Mouse (Mus musculus): ENCODE data around the gene Rnf227.
"Not testable (repeated sequence)": the region's sequence is repeated elsewhere in the genome, so short reads cannot be mapped to it uniquely, and the experiment has no call there.

Rnf227 gene

DNA sequence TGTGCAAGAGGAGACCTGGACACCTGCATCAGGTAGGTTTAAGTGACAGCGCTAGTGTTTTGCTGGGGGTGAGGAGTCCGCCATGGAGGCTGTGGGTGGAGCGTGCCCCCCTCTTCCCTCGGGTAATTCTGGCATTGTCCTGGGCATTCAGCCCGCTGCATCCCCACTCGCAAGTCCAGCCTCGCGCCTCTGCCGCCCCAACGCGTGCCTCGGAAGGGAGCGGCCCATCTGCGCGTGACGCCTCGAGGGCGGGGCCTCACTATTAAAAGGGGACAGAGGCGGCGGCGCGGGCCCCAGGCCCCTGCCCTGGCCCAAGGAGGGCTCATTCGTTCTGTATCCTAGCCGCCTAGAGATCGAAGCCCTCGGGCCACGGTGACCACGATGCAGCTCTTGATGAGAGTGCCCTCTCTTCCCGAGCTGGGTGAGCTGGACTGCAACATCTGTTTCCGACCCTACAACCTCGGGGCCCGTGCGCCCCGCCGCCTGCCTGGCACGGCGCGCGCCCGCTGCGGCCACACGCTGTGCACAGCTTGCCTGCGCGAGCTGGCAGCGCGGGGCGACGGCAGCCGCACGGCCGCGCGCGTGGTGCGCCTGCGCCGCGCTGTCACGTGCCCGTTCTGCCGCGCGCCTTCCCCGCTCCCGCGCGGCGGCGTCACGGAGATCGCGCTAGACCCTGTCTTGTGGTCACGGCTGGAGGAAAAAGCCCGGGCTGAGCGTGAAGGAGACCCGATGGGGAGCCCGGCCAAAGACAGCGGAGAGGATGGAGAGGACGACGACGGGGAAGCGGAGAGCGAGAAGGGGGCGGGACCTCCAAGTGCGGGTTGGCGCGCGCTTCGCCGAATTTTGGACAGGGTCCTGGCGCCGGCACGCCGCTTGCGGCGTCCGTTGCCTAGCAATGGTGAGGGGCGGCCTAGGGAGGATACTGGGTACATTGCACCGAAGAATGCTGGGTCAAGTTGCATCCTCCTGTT, at the start of gene Rnf227:
Rnf227 (plus strand) TSS at position 301 of the 971 bp plus-strand sequence.
- DNase-seq (ENCODE audit: low read depth, low spot score) = peak; percentile 87

DNA sequence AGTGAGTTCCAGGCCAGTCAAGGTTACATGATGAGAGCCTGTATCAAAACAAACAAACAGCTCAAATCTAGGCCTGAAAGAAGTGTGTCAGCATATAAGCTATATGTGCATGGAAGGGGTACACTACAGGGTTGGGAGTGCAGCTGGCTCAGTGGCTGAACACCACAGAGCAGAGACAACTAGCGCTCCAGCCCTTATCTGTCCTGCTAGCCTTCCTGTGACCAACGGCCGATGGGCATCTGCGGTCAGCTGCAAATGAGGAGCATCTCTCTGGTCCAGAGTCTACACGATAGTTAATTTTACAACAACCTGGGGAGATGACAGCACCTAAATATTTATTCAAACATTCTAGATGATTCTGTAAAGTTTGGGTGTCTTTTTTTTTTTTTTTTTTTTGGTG, 49.1 kb upstream of the Rnf227 start:
- no peak for DNase-seq (ENCODE audit: low read depth, low spot score)

DNA sequence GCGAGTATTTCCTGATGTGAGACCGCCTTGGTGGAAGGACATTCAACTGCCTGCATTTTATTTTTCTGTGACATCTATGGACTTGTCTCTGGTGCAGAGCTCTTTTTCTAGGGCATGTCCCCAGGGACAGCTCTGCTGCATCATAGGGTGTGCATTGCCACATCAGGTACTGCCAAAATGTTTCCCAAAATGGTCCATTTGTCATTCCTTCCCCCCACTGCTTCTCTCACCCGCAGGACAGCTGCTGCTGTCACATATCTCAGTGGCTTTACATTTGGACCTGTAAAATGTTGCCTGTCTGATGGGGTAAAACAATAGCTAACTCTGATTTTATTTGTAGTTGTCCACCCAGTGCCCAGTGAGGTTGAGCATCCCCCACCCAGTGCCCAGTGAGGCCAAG, 45.0 kb upstream of the Rnf227 start:
- no peak for DNase-seq (ENCODE audit: low read depth, low spot score)

DNA sequence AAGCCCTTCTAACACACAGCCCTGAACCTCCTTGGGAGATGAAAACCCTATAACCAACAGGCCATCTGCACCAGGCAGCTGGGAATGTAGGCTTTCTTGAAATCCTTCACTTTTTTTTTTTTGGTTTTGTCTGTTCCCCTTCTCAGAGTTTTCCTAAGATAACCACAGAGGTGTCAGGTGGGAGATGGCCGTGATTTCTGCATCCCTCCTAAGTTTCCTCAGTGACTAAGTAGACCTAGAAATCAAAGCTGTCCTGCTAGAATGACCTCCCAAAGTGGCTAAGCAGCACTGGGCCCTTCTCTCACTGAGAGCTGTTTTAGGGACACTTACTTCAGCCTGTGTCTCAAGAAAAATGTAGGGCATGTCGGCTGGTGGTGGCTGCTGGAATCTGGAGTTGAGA, 42.5 kb upstream of the Rnf227 start:
- DNase-seq (ENCODE audit: low read depth, low spot score) = no peak

DNA sequence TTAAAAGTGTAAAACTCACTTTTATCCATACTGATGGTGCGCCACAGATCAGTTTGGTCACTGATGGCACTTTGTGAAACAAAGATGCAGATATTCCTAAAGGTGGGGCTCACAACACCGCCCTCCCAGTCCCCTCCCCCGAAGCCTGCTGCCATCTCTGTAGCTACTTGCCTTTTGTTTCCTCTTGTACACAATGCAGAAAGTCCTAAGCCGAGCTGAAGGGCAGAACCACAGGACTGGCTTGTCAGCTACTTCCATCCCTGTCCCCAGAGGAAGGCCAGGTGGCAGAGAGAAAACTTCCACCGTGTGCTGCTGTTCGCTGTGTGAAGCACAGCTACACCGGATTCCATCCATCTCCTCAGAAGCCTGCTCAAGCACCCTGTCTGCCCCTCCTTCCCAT, 42.0 kb upstream of the Rnf227 start:
- no peak for DNase-seq (ENCODE audit: low read depth, low spot score)

DNA sequence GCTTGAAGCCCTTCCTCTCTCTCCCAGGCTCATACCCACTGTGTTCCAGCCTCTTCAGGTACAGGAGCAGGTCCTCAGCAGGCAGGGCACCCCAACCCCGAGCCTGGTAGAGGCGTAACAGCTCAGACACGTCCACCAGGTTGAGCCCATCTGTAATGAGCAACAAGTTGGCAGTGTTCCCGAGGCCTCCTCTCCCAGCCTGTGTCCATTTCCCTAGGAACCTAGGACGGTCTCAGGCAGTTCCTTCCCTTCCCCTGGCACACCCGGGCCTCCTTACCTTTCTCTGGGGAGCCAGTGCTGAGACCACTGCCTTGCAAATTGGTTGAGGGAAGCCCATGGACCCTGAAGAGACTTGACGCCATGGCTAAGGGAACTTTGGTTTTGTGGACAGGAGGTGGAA, 37.4 kb upstream of the Rnf227 start:
- no peak for DNase-seq (ENCODE audit: low read depth, low spot score)

DNA sequence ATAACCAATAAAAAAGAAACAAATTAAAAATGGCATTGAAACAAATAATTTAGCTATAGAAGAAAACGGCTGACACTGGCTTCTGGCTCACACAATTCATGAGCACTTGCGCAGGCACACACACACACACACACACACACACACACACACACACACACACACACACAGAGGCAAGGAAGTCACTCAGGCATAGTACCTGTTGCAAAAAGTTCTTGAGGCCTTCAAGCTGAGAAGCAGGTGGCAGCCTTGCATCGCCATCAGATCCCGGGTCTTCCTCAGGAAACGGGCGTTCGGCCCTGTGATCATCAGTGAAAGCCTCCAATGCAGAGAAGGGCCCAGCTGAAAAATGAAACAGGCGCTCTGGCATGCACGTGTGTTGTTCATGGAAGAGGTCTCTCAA, 35.0 kb upstream of the Rnf227 start:
- DNase-seq (ENCODE audit: low read depth, low spot score) = peak; percentile 78

DNA sequence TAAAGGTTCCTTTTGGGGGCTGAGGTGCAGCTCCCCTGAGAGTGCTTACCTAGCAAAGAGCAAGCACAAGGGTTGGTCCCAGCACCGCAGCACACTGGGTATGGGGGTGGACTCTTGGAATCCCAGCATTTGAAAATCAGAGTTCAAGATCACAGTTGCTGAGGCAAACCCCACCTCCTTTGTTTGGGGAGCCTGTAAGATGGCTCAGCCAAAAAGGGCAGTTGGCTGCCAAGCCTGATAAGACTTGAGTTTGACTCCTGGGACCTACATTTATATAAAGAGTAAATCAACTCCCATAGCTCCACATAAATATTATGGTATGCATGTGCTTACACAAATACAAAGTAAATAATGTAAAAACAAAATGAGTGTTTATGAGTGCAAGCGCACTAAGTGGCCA, 34.2 kb upstream of the Rnf227 start:
- DNase-seq (ENCODE audit: low read depth, low spot score) = no peak

DNA sequence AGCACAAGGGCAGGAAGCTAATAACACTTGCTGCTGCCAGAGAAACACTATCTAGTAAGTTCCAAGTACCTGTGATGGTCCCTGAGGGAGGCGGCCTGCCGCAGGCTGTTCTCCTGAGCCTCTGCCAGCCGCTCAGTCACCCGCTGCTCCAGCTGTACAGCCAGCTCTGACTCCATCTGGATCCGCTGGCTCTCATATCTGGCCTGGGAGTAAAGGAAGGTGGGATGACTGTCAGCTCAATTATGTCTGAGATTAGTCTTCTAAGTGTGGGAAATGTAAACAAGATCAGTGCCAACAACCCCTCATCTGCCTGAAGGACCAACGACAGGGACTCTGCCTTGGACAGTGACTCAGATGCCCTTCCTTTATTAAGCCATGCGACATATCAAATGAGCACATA, 29.0 kb upstream of the Rnf227 start:
- no peak for DNase-seq (ENCODE audit: low read depth, low spot score)

DNA sequence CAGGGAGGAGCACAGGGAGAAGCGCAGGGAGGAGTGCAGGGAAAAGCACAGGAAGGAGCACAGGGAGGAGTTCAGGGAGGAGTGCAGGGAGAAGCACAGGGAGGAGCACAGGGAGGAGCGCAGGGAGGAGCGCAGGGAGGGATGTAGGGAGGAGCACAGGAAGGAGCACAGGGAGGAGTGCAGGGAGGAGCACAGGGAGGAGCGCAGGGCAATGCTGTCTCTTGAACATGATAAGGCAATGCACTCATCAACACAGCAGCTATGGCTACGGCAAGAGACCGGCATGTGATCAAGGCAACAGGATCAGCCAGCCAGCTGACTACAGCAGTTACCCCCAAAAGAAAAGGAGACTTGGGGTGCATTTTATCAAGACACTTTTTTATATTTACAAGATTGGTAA, 23.9 kb upstream of the Rnf227 start:
- DNase-seq (ENCODE audit: low read depth, low spot score) = no peak

DNA sequence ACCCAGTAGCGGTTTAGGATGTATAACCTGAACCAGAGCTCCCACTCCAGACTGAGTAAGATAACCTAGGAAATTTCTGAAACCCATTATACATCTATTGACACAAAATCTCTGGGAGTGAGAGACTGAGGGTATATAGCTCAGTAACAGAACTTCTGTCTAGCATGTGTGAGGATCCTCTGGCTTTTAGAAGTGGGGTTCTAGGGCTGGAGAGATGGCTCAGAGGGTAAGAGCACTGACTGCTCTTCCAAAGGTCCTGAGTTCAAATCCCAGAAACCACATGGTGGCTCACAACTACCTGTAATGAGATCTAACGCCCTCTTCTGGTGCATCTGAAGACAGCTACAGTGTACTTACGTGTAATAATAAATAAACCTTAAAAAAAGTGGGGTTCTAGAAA, 22.3 kb upstream of the Rnf227 start:
- not testable (repeated sequence) for DNase-seq (ENCODE audit: low read depth, low spot score)

DNA sequence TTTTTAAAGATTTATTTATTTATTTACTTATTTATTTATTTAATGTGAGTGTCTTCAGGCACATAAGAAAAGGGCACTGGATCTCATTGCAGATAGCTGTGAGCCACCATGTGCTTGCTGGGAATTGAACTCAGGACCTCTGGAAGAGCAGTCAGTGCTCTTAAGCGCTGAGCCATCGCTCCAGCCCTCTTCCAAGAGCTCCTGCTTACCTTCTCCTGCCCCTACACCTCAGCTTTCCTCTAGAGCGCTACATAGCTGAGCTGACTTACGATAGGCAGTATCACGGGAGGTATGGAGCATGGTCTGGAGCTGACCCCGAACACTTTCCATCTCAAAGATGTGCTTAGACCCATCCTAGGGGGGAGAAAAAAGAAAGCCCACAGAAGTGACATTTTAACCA, 18.7 kb upstream of the Rnf227 start:
- no peak for DNase-seq (ENCODE audit: low read depth, low spot score)

DNA sequence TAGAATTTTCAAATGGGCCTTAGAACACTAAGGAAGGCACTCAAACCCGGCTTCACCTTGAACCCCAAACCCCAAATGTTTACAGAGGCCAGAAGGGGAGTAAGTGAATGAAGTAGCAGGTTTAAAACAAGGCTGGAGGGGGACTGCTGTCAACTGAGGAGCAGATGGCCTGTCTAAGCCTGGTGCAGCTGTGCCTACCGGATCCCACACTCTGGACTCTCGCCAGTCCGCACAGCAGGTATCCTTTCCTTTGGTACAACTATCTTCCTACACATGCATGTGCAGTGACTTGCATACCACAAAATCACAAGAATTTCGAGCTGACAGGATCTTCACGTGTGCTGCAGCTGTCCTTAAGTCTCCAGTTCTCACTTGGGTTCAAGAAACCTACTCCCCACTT, 18.3 kb upstream of the Rnf227 start:
- no peak for DNase-seq (ENCODE audit: low read depth, low spot score)

DNA sequence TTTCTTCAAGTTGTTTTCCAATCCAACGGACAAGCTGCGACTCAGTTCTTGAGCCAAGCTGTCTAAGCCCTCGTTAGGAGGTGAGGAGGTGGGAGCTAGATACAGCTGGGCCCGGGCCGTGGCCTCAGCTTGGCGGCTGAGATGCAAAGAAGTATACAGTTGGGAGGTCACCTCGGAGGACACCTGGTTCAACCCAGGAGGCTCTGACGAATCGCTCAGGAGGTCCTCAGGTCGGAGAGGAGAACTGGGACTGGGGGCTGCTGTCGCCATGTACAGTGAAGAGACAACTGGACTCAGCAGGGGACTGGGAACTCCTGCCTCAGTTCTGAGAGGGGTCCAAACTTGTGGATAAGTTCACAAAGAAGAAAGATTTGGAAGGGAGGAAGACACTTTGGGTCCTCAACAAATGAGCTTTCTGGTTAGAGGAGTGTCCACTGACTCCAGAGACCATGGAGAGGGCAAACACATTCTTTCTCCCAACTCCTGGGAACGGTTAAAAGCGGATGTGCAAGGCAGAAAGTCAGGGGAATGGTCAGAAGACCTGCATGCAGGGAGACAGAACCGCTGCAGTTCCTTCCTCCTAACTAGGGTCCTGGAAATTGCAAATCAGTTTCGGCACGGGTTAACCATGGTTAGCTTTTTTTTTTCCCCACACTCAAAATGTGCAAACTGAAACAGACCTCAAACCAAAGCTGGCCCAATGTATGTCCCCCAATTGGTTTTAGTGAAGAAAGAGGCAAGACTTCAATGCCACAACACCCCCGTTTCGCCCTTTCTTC, 17.4 kb upstream of the Rnf227 start:
- peak; percentile 59 for DNase-seq (ENCODE audit: low read depth, low spot score)

DNA sequence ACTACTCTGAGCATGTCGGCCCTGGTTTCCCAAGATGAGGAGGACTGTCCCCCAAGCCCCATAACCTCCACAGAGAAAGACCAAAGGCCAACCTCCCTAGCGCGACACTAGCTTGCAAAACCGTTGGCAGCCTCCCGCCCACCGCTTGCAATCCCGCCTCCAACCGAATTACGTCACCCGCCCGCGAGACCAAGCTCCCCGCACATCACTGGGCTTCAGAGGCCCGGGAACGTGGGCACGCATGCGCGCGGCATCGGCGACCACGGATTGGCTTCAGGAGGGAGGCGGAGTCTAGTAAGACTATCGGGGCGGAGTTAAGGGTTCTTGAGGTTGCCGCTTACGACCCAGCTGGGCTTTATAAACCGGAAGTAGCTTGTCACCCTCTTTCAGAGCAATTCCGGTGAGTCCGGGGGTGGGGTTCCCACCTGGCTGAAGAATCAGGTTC, 16.6 kb upstream of the Rnf227 start, which contains the start of the genes Cntrob and Trappc1:
Cntrob (minus strand) TSS at position 109 of the 445 bp plus-strand sequence.
Trappc1 (plus strand) TSS at position 314 of the 445 bp plus-strand sequence.
- peak; percentile 100 for DNase-seq (ENCODE audit: low read depth, low spot score)

DNA sequence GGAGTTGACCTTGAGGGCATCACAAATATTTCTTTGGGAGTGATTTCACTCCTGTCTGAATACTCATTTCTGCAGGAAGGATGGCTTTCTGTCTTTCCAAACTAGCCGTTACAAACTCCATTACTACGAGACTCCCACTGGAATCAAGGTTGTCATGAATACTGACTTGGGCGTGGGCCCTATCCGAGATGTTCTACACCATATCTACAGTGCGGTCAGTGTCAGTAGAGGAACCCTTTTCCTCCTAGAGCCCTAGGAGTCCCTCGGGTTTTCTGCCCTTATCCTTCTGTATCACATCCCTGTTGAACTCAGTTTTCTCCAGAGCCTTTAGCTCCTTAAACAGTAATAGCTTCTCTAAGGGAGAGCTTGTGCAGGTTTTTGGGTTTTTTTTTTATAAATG, 15.5 kb upstream of the Rnf227 start:
- no peak for DNase-seq (ENCODE audit: low read depth, low spot score)

DNA sequence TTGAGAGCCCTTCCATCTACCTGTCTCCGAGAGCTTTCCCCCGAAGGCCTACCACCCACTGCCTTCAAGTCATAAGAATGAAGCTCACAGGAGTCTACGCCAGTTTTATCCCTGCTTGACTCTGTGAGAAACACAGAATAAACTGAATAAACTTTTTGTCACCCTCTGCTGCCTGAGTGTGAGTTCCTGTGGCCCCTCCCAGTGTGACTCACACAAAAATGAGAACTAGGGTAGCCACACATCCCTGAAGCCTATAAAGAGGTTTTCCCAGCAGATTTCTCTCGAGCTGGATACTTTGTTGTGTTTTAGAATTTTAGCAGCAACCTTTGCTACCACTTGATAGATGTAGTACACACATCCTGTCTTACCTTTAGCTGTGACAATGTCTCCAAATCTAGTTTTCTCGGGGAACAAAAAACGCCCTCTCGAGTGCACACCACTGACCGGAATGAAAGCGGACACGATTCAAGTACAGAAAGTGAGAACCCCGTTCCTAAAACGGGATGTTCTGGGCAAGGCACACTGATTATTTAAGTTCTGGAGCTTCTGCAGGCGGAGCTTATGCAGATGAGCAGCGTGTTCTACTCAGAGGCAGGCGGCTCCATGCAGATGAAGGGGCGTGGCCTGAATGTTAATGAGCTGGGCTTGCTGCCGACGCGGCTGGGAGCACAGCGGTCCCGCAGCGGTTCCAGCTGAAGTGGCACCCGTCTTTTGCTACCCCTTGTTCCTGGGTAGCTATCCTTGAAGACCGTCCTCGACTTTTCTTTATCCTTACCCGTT, 14.4 kb upstream of the Rnf227 start, which contains the start of gene Kcnab3:
Kcnab3 (plus strand) TSS at position 631 of the 780 bp plus-strand sequence.
- DNase-seq (ENCODE audit: low read depth, low spot score) = peak; percentile 94

DNA sequence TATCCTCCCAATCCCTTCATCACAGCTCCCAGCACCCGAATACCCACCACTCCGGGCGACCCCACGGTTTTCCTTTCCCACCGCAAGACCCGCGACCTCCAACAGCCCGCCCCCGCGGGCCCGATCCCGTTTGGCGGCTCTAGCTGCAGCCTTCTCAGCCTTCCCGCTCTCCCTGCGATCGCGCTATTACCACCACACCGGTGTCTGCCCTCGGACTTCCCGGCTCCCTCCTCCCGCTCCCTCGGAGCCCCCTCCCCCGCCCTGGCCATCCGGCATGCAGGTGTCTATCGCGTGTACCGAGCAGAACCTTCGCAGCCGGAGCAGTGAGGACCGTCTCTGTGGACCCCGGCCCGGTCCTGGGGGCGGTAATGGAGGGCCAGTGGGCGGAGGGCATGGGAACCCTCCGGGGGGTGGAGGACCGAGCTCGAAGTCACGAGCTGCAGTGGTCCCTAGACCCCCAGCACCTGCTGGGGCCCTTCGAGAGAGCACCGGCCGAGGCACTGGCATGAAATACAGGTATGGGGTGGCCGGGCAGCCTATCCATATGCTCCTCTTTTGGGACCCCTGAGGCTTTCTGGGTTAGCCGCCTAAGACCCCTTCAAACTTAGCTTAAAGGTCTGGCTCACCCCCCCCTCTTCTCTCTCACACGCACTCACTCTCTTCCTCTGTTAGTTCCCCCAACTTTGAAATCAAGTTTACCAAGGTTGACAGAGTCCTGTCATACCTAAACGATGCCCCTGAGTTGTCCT, 13.7 kb upstream of the Rnf227 start:
- no peak for DNase-seq (ENCODE audit: low read depth, low spot score)

DNA sequence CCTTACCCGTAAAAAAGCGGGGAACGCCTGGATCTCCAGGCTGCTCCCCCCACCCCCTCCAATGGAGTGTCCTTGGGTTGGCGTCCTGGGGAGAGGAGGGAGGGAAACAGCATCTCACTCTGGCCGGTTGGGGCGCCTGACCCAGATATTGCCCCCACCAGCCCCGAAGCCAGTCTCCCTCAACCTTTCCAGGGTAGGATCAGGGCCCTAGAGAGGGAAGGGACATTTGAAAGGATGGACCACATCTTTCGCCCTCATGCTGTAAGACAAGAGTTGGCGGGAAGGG, 13.2 kb upstream of the Rnf227 start:
- no peak for DNase-seq (ENCODE audit: low read depth, low spot score)

DNA sequence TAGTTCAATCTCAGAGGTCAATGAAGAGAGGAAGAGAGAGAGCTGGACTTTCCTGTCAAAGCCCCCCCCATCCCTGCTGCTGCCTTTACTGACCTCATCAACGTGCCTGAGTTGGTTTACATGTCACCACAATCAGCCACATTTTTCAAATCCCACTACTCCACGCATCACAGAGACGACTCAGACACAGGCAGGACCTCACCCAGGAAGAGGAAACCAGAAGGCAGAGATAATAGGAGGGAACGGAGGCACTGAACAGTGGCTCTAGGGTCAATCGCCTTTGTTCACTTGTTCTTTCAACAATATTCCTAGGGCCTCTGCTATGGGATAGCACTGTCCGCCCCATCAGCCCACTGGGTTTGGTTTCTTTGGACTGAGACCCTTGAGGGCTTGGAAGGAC, 12.6 kb upstream of the Rnf227 start:
- no peak for DNase-seq (ENCODE audit: low read depth, low spot score)

DNA sequence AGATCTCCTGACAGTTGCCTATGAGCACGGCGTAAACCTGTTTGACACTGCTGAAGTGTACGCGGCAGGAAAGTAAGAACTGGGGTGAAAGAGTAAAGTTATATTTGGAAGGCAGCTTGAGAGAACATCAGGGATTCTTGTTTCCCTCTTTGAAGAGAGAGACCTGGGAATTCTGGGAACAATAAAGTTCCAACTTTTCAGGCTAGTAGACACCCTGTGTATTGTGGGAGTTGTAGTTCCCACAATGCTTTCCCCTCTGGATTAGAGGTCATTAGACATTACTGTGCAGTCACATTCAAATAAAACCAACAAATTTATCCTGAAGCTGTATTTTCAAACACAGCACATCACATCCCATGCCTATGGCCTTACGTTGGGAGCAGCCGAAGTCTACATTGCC, 11.7 kb upstream of the Rnf227 start:
- DNase-seq (ENCODE audit: low read depth, low spot score) = no peak

Measured in A20 (cell line).